Mouse (Mus musculus) cerebellum, adult 2 months (tissue): ENCODE data around the gene Trim69.

Experiments
- CTCF ChIP-seq: fragments of 200-500 bp; IDR thresholded peaks from 2 replicates; pipeline ENCODE4 v1.5.1; 2011; ENCODE audit warnings: low read depth, mild to moderate bottlenecking, control low read depth, low read length, moderate library complexity, borderline replicate concordance; ENCODE audit not compliant: insufficient read depth
- POLR2A ChIP-seq: fragments of 200-500 bp; IDR thresholded peaks from 2 replicates; pipeline ENCODE4 v1.6.1; 2011; ENCODE audit warnings: low read length, control low read depth, borderline replicate concordance; ENCODE audit not compliant: insufficient read depth

DNA sequence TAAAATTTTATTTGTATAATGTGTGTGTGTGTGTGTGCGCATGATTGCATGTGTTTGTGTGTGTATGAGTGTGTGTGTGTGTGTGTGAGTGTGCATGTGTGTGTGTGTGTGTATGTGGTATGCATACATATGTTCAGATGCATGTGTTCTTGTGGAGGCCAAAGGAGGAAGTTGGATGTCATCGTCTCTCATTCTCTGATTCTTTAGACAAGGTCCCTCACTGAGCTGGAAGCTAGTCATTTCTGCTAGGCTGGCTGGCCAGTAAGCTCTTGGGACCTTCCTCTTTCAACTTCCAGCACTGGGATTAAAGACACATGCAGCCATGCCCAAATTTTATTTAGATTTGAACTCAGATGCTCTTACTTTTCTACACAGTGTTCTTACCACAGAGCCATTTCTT lies 28.4 kb upstream of the Trim69 start:
- TF ChIP-seq POLR2A (no peak), CTCF (no peak)
